Mouse (Mus musculus) mesoderm, embryonic 11.5 days (tissue): Measurements from ENCODE around the gene Scgb1b7.
"Not testable (repeated sequence)": the region's sequence is repeated elsewhere in the genome, so short reads cannot be mapped to it uniquely, and the experiment has no call there.

ENCODE experiments used
- DNase-seq: peaks from one replicate; pipeline ENCODE4 v3.0.0-alpha.2; 2012; ENCODE audit warnings: low read depth, low spot score

Scgb1b7 gene

DNA sequence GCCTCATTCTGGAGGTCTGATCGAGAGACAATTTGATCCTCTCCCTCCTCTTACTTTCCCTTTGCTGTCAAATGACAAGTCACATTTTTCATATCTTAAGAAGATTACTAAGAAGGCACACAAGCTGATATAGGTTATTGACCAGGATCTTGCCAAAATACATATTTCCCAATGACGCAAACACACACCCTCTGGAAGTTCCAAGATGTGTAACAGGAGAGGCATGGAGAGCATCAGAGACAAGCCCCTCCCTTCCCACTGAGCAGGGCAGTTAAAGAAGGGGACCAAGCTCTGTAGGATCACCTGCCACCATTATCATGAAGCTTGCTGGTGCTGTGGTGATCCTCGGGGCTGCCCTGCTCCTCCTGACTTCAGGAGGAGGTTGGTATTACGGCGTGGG lies at the start of gene Scgb1b7:
Gene Scgb1b7, plus strand, starts transcription at position 301 of the 400 bp plus-strand sequence.
- DNase-seq: not testable (repeated sequence)

DNA sequence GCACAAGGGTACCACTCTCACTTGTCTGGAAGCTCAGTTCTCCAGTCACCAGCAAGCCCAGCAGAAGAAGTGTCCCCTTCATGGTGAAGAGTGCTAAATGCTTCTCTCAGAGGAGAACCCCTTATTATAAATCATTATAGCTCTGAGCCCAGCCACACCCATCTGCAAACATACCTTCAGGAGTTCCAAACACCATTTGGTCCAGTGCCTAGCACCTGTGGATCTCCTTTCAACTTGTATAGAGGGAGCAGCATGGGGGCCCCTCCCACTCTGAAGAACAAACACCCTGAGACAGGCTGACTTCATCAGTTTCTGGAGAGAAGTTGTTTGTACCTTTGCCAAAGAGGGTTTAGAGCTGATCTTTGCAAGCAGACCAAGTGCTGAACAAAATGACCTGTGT lies 6.8 kb upstream of the Scgb1b7 start, which contains the start of gene Scgb2b7:
Gene Scgb2b7, minus strand, starts transcription at position 101 of the 400 bp plus-strand sequence.
- not testable (repeated sequence) for DNase-seq
